Mouse (Mus musculus): Measurements from ENCODE around the gene Sgpp1.
"Not testable (repeated sequence)": the region's sequence is repeated elsewhere in the genome, so short reads cannot be mapped to it uniquely, and the experiment has no call there.

Sgpp1 gene

DNA sequence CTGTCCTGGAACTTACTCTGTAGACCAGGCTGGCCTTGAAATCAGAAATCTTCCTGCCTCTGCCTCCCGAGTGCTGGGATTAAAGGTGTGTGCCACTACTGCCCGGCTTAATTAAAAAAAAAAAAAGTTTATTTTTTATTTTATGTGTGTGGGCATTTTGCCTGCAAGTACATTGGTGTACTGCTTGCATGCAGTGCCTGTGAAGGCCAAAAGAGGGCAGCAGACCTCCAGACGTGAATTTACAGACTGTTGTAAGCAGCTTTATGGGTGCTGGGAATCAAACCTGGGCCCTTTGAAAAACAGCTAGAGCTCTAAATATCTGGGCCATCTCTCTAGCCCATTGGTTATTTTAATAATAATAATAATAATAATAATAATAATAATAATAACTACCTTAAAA lies 36.8 kb downstream of the Sgpp1 start:
- in situ Hi-C loops (cut with MboI, MseI): no loop called here

DNA sequence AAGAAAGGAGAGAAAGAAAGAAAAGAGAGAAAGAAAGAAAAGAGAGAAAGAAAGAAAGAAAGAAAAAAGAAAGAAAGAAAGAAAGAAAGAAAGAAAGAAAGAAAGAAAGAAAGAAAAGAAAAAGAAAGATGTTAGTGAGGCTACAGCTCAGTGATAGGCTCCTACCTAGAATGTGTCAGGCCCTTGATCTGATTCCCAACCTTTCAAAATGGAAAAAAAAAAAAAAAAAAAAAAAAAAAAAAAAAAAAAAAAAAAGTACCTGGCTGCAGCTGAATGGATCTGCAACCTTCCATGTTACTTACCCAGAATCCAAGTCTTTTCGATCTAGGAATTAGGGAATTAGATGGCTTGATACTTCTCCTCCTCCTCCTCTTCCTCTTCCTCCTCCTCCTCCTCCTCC lies 39.7 kb downstream of the Sgpp1 start:
- in situ Hi-C loops (cut with MboI, MseI): not testable (repeated sequence)

DNA sequence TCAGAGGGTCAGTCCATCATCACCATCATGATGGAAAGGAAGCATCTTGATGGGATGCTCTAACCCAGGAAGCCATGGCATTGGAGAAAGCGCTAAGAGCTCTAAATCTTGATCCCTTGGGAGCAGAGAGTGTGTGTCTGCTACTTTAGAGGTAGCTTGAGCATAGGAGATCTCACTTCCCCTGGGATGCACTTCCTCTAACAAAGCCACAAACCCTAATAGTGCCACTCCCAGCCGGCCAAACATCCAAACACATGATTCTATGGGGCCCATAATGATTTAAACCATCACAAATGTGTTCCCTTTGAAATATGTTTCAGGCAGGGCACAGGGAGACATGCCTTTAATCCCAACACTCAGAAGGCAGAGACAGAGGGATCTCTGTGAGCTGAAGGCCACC lies 46.5 kb downstream of the Sgpp1 start:
- in situ Hi-C loops (cut with MboI, MseI): no loop called here

DNA sequence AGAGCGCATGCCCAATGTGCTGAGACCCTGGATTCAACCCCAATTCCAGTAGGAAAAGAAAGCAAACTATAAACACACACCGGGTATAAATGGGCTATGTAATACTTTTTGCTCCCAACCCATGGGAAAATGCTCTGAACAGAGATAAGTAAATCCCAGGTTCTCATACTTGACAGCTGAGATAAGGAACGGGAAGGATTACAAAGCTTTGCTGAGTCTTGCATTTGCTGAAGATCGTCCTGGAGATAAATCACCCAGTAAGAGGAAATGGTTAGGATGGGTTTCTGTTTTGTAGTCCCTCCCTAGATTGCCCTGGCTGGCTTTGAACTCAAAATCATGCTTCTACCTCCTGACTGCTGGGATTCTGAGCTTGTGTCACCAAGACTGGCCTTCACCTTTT lies 48.2 kb downstream of the Sgpp1 start:
- in situ Hi-C loops (cut with MboI, MseI): no loop called here

DNA sequence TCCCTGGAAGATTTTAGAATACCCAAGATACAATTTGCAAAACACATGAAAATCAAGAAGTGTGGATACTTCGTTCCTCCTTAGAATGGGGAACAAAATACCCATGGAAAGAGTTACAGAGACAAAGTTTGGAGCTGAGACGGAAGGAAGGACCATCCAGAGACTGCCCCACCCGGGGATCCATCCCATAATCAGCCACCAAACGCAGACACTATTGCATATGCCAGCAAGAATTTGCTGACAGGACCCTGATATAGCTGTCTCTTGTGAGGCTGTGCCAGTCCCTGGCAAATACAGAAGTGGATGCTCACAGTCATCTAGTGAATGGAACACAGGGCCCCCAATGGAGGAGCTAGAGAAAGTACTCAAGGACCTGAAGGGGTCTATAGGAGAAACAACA lies 51.5 kb downstream of the Sgpp1 start:
- in situ Hi-C loops (cut with MboI, MseI): not testable (repeated sequence)

DNA sequence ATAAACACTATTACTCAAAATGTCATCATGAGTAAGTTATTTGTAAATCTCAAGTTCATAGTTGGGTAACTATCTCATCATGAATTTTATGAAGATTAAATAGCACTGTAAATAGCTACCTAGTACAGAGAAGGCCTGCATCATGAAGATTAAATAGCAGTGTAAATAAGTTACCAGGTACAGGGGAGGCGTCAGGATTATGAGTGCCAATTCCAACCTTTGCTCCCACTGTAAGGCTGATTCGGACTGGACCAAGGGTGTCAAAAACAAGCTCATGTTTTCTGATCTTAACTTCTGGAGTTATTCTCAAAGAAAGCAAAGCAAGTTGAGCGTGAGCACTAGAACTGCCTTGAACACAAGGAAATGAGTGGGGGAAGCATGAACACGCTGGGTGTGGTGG lies 51.9 kb downstream of the Sgpp1 start:
- in situ Hi-C loops (cut with MboI, MseI): no loop called here

DNA sequence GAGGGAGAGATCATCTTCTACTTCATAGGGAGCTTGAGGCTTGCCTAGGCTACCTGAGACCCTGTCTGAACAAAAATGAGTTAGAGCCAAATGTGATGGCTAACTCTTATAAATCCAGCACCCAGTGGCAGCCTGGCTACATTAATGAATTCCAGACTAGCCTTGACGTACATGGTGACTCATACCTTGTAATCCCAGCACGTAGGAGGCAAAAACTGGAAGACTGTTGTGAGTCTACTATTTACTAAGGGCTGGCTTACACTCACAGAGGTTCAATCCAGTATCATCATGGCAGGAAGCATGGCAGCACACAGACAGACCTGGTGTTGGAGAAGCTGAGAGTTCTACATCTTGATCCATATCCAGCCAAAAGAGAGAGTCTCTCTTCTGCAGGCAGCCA lies 52.7 kb downstream of the Sgpp1 start:
- in situ Hi-C loops (cut with MboI, MseI): no loop called here

DNA sequence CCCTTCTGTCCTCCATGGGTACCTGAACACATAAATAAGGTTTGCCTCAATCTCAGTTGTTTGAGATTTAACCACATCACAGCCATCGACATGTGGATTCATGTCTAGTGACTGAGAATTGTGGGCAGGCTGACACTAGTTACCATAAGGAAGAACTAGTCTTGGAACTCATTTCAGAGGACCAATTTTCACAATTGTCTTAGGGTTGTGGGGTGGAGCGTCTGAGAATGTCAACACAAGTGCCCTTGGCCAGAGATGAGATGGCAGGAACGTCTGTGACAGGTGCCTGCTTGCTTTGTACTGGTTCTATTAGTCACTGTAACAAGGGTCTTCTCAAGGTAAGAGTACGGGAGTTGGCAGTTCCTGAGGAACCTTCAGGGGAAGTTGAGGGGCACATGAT lies 54.4 kb downstream of the Sgpp1 start:
- in situ Hi-C loops (cut with MboI, MseI): no loop called here

DNA sequence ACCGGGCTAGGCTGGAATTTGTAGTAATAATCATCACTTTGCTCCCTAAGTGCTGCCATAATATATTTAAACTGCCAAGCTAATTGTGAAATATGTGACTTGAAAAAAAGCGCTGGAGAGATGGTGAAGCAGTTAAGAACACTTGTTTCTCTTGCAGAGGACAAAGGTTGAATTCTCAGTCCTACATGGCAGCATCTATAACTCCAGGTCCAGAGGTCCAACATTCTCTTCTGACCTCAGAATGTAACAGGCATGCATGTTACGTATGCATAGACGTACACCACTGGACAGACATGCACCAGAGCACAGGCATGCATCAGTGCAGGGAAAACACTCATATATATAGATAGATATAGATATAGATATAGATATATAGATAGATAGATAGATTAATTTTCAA lies 57.1 kb downstream of the Sgpp1 start:
- in situ Hi-C loops (cut with MboI, MseI): loop anchor here (10.0 kb wide), 1 partner anchor 46 kb away; no protein-coding TSS in a partner anchor

DNA sequence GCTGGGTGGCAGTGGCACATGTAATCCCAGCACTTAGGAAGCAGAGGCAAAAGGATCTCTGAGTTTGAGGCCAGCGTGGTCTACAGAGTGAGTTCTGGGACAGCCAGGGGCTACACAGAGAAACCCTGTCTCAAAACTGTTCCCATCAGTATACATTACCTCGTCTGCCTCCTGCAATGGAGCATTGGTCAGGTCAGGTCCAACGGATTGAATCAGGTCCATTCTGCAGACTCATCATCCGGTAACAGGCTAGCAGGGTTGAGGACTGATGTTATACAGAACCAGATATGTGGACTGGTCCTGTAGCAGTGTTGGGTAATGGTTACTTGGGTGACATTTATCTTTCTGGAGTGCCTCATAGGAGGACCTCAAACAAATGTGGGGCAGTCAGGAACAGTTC lies 62.9 kb downstream of the Sgpp1 start:
- in situ Hi-C loops (cut with MboI, MseI): loop anchor here (10.0 kb wide), 1 partner anchor 52 kb away; no protein-coding TSS in a partner anchor

DNA sequence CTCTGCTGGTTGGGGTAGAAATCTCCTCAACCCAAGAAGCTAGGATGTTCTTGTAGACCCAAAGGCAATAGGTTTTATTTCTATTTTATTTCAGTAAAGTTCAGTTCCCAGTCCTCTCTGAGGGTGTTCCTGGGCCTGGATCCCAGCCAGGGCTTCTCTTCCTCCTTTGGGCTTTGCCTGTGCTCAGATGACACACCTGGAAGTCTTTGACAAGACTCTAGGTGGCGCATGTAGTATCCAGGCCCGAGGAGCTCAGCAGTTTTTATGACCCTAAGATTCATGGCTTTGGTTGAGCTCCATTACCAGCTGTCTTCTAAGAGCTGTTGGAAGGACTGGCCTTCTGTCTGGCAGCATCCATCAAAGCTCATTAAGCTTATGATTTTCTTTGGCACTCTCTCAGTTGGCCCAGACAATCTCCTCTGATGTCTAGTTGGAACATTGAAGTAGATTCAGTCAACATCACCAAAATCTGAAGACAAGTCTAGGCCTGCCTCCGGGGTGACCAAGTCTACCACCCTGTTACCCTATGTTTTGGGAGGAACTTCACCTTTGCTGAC lies 63.7 kb downstream of the Sgpp1 start:
- in situ Hi-C loops (cut with MboI, MseI): loop anchor here (10.0 kb wide), 1 partner anchor 53 kb away; no protein-coding TSS in a partner anchor

DNA sequence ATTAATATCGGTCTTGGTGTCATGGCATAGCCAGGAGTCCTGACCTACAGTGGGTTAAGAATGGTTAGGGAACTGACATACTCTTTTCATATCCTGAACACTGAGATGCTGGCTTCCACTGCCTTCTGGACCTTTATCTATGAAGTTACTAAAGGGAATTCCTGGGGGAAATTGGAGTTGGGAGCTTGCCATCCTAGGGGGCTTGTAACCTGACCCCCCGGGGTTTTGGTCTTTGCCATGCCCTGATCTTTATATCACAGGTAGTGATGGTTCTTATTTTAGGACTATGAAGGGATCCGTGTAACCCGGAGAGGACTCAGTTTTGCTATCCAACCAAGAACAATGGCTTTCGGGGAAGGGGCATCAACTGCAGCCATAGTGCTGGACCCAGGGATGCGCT lies 64.9 kb downstream of the Sgpp1 start:
- in situ Hi-C loops (cut with MboI, MseI): loop anchor here (10.0 kb wide), 1 partner anchor 54 kb away; no protein-coding TSS in a partner anchor

DNA sequence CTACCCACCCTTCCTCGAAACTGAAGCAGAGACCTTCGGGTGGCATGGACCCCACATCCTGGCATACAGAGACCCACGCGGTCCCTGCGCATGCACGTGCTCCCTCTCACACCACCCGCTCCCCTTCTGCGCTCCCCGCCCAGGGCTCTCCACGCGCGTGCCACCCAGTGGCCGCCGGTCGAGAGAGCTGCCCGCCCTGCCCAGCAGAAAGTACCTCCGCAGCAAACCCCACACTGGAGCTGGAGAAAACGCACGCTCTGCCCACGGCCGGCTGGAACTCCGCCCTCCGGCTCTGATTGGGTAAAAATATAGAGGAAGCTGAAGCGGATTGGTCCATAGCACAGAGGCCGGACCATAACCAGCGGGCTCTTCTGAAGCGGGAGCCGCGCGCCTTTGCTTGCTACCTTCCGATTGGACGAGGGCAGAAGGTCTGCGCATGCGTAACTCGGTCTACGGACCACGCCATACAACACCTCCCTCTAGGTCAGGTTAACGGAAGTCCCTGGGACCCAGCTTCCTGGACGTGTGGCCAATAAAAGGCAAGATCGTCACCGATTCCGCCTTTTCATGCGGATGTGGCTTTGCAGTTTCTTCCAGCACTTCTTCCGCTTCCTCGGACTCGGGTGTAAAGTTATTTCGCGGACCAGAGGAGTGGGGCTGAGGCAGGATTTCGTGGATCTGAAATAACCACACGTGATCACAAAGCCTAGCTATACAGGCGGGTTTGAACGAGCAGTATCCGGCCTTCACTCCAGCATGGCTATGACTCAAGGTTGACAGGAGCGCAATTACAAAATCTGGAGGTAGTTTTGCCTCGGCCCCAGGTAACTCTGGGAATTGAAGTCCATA lies 66.0 kb downstream of the Sgpp1 start, which contains the start of gene Wdr89:
Wdr89 (minus strand) TSS at position 280 of the 849 bp plus-strand sequence.
- in situ Hi-C loops (cut with MboI, MseI): loop anchor here (5.0 to 10.0 kb wide), 2 partner anchors 55 to 103 kb away; no protein-coding TSS in a partner anchor

DNA sequence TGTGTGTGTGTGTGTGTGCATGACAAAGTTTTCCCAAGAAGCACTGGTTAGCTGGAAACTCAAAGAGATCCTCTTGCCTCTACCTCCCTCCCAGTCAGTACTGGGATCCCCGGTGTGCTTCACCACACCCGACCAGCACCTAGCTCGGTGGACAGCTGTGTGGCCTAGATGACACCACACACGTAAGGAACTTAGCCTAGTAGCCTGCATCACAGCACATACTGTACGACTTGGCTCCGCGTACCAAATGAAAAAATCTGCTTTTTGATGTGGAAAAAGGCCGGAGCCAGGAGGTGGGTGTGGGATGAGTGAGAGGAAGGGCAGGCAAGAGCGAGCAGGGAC lies 66.6 kb downstream of the Sgpp1 start:
- in situ Hi-C loops (cut with MboI, MseI): loop anchor here (5.0 kb wide), 1 partner anchor 103 kb away; no protein-coding TSS in a partner anchor

DNA sequence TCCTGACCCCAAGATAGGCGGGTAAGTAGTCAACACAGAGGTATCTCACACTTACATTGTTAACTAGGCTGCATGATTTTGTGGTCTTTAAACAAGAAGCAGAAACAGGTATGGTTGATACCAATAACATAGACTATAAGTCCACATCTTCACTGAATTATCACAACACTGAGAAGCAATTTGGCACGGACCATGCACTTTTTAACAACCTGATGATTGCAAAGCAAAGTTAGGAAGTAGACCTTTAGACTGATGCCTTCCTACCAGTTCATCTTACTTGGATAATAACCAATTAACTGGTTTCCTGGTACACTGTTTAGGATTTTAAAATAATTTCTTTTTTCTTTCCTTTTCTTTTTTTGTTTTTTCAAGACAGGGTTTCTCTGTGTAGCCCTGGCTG lies 67.3 kb downstream of the Sgpp1 start:
- in situ Hi-C loops (cut with MboI, MseI): loop anchor here (5.0 kb wide), 1 partner anchor 104 kb away; no protein-coding TSS in a partner anchor

DNA sequence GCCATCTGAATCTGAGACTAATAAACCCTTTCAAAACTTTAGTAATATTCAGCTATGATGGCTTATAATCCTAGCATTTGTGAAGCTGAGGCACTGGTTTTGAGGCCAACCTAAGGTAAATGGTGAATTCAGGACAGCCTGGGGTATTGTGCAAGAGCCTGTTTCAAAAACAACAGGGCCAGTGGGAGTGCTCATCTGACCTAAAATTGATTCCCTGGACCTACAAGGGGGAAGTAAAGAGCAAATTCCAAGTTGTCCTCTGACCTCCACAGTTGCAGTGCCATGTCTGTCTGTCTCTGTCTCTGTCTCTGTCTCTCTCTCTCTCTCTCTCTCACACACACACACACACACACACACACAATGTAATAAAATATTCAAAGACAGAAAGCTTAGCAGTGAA lies 68.6 kb downstream of the Sgpp1 start:
- in situ Hi-C loops (cut with MboI, MseI): loop anchor here (5.0 kb wide), 1 partner anchor 105 kb away; no protein-coding TSS in a partner anchor

DNA sequence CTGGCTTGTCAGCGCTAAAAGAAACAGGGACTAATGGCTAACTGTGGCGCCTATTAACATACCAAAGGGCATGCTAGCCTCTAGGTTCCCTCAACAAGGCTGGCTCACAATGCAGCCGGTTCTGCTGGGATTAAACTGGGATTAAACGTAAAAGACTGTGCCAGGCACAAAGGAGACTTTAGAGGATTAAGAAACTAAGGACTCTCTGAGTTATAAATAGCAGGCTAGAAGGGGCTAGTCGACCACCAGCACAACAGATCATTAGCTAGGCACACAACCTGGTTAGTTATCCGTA lies 71.1 kb downstream of the Sgpp1 start:
- in situ Hi-C loops (cut with MboI, MseI): no loop called here
